Mouse (Mus musculus) midbrain, embryonic 11.5 days (tissue): ENCODE data around the gene Arhgef17. TPM values are rescaled to one million over a fixed set of nuclear protein-coding genes. Genes with fewer than 3 reads are reported as not detected.
A peak's percentile ranks its signal among the peaks of the same experiment; 100 is the strongest.

Experiments used
- ATAC-seq: fragments of 200-750 bp; cut with Nextera tagmentation; 2 replicates; pipeline ENCODE4 v1.8.0; 2017; ENCODE audit warnings: moderate TSS enrichment, moderate library complexity; ENCODE audit not compliant: low FRiP score
- DNase-seq: peaks from one replicate; pipeline ENCODE4 v3.0.0; 2015; ENCODE audit warnings: low spot score; ENCODE audit errors: missing footprints
- H3K27ac ChIP-seq: fragments of 300-500 bp; sonication (generic); 2 replicates; pipeline ENCODE4 v1.5.1; 2014; ENCODE audit warnings: low read depth, low read length
- H3K27me3 ChIP-seq: fragments of 300-500 bp; sonication (generic); 2 replicates; pipeline ENCODE4 v1.6.1; 2014; ENCODE audit warnings: mild to moderate bottlenecking, low read length, moderate library complexity, mixed read lengths; ENCODE audit not compliant: control insufficient read depth, insufficient read depth
- H3K36me3 ChIP-seq: fragments of 300-500 bp; sonication (generic); 2 replicates; pipeline ENCODE4 v1.6.1; 2014; ENCODE audit warnings: mild to moderate bottlenecking, low read length, moderate library complexity, mixed read lengths; ENCODE audit not compliant: control insufficient read depth, insufficient read depth
- H3K4me1 ChIP-seq: fragments of 300-500 bp; sonication (generic); 2 replicates; pipeline ENCODE4 v1.6.1; 2014; ENCODE audit warnings: low read length; ENCODE audit not compliant: control insufficient read depth, insufficient read depth
- H3K4me2 ChIP-seq: fragments of 300-500 bp; sonication (generic); 2 replicates; pipeline ENCODE4 v1.6.1; 2014; ENCODE audit warnings: mild to moderate bottlenecking, moderate library complexity
- H3K4me3 ChIP-seq: fragments of 300-500 bp; sonication (generic); 2 replicates; pipeline ENCODE4 v1.5.1; 2014; ENCODE audit warnings: low read depth, low read length
- H3K9ac ChIP-seq: fragments of 300-500 bp; sonication (generic); 2 replicates; pipeline ENCODE4 v1.6.1; 2014; ENCODE audit warnings: low read length
- H3K9me3 ChIP-seq: fragments of 300-500 bp; sonication (generic); 2 replicates; pipeline ENCODE4 v1.6.1; 2016; ENCODE audit warnings: low read length; ENCODE audit not compliant: control insufficient read depth
- WGBS: fragments of 180-500 bp; shearing (Covaris S2); extraction: QIAGEN DNeasy Blood & Tissue Kit; methylation state at CpG from one replicate; pipeline ENCODE4 v1.1.7; 2014; 5-methylcytosine and 5-hydroxymethylcytosine counted together
- polyA plus RNA-seq: library from polyadenylated mRNA; unstranded; fragments of >200 nt; fragmentation: Nextera tagmentation; extraction: Ambion mirVana; gene quantifications from 2 replicates; pipeline ENCODE4 v1.2.1, GENCODE M21; 2014

Gene Arhgef17
- polyA plus RNA-seq, 1 experiment from 2014 or later = 6.8 TPM

- no peaks in the 10 kb centered on the region for H3K27me3 ChIP-seq
- no peak overlapping the region for H3K9ac ChIP-seq
- no peaks in the 10 kb centered on the region for H3K9me3 ChIP-seq
- 93% methylated on average over 2 of the region's 2 CpGs for WGBS
- peak; percentile 79 for DNase-seq
- no peak for ATAC-seq
- H3K27ac ChIP-seq = no peak overlapping the region
- no peaks in the 10 kb centered on the region for H3K4me1 ChIP-seq
- no peak overlapping the region for H3K4me3 ChIP-seq
- H3K36me3 ChIP-seq = no peaks in the 10 kb centered on the region
- no peak overlapping the region for H3K4me2 ChIP-seq
Measured at GRCm38 (mm10) chr7:100843866-100844265, 88.0 kb downstream of the Arhgef17 start.

GRCm38 (mm10) chr7:100842175-100842574 is 89.7 kb downstream of the Arhgef17 start:
- Histone ChIP-seq H3K27me3 (no peaks in the 10 kb centered on the region), H3K36me3 (no peaks in the 10 kb centered on the region), H3K9ac (no peak overlapping the region), H3K27ac (no peak overlapping the region), H3K4me1 (no peaks in the 10 kb centered on the region), H3K4me2 (no peak overlapping the region), H3K4me3 (no peak overlapping the region), H3K9me3 (no peaks in the 10 kb centered on the region)
- DNase-seq = no peak
- no peak for ATAC-seq
- 90% methylated on average over 5 of the region's 5 CpGs for WGBS

GRCm38 (mm10) chr7:100841608-100842007 is 90.3 kb downstream of the Arhgef17 start:
- H3K36me3 ChIP-seq = peaks cover under 1% of the 10 kb centered on the region; the same call in 1 of the 2 replicates
- WGBS = 90% methylated on average over 6 of the region's 6 CpGs

GRCm38 (mm10) chr7:100840906-100841305 is 91.0 kb downstream of the Arhgef17 start:
- no peaks in the 10 kb centered on the region for H3K27me3 ChIP-seq
- no peak for ATAC-seq
- WGBS = 100% methylated on average over 1 of the region's 1 CpGs

More at GRCm38 (mm10) chr7:100841608-100842007, 90.3 kb downstream of the Arhgef17 start:
- H3K4me1 ChIP-seq = no peaks in the 10 kb centered on the region
- no peak overlapping the region for H3K4me2 ChIP-seq
- ATAC-seq = no peak
- DNase-seq = peak; percentile 33
- H3K4me3 ChIP-seq = no peak overlapping the region
- H3K27ac ChIP-seq = no peak overlapping the region
- H3K27me3 ChIP-seq = no peaks in the 10 kb centered on the region
- H3K9me3 ChIP-seq = no peaks in the 10 kb centered on the region
- no peak overlapping the region for H3K9ac ChIP-seq

GRCm38 (mm10) chr7:100839632-100840402 is 92.1 kb downstream of the Arhgef17 start:
- Histone ChIP-seq H3K4me3 (no peak overlapping the region), H3K36me3 (peaks cover 6% of the 10 kb centered on the region; the same call in 1 of the 2 replicates), H3K4me1 (no peaks in the 10 kb centered on the region), H3K27ac (no peak overlapping the region), H3K9ac (no peak overlapping the region), H3K9me3 (no peaks in the 10 kb centered on the region), H3K27me3 (no peaks in the 10 kb centered on the region), H3K4me2 (no peak overlapping the region)
- no peak for ATAC-seq
- WGBS = 92% methylated on average over 6 of the region's 6 CpGs
- DNase-seq = peak; percentile 21

More at GRCm38 (mm10) chr7:100840906-100841305, 91.0 kb downstream of the Arhgef17 start:
- H3K9me3 ChIP-seq = no peaks in the 10 kb centered on the region
- peaks cover 2% of the 10 kb centered on the region; the same call in 1 of the 2 replicates for H3K36me3 ChIP-seq
- no peak overlapping the region for H3K27ac ChIP-seq
- H3K9ac ChIP-seq = no peak overlapping the region
- no peak overlapping the region for H3K4me3 ChIP-seq
- peak; percentile 60 for DNase-seq
- no peak overlapping the region for H3K4me2 ChIP-seq
- no peaks in the 10 kb centered on the region for H3K4me1 ChIP-seq

GRCm38 (mm10) chr7:100837701-100838100 is 94.2 kb downstream of the Arhgef17 start:
- H3K27ac ChIP-seq = no peak overlapping the region
- H3K36me3 ChIP-seq = peaks cover 6% of the 10 kb centered on the region; the same call in 1 of the 2 replicates
- H3K4me1 ChIP-seq = no peaks in the 10 kb centered on the region
- no peak overlapping the region for H3K4me2 ChIP-seq
- no peak overlapping the region for H3K9ac ChIP-seq
- H3K4me3 ChIP-seq = no peak overlapping the region
- no peaks in the 10 kb centered on the region for H3K27me3 ChIP-seq
- DNase-seq = peak; percentile 12
- ATAC-seq = no peak
- H3K9me3 ChIP-seq = no peaks in the 10 kb centered on the region
- 78% methylated on average over 1 of the region's 1 CpGs for WGBS

GRCm38 (mm10) chr7:100836657-100837056 is 95.2 kb downstream of the Arhgef17 start:
- Histone ChIP-seq H3K27me3 (no peaks in the 10 kb centered on the region), H3K4me3 (no peak overlapping the region), H3K4me1 (no peaks in the 10 kb centered on the region), H3K9me3 (no peaks in the 10 kb centered on the region), H3K36me3 (peaks cover 6% of the 10 kb centered on the region; the same call in 1 of the 2 replicates), H3K9ac (no peak overlapping the region), H3K4me2 (no peak overlapping the region), H3K27ac (no peak overlapping the region)
- ATAC-seq = no peak
- 93% methylated on average over 10 of the region's 10 CpGs for WGBS
- peak; percentile 2 for DNase-seq

GRCm38 (mm10) chr7:100835711-100836110 is 96.2 kb downstream of the Arhgef17 start:
- Histone ChIP-seq H3K4me3 (no peak overlapping the region), H3K9ac (no peak overlapping the region), H3K27ac (no peak overlapping the region), H3K4me2 (no peak overlapping the region), H3K36me3 (peaks cover 6% of the 10 kb centered on the region; the same call in 1 of the 2 replicates), H3K4me1 (no peaks in the 10 kb centered on the region), H3K9me3 (no peaks in the 10 kb centered on the region), H3K27me3 (no peaks in the 10 kb centered on the region)
- WGBS = 84% methylated on average over 6 of the region's 6 CpGs
- ATAC-seq (no peak), DNase-seq (peak; percentile 69)

GRCm38 (mm10) chr7:100835168-100835567 is 96.7 kb downstream of the Arhgef17 start:
- Histone ChIP-seq H3K9ac (no peak overlapping the region), H3K4me2 (no peak overlapping the region), H3K27me3 (no peaks in the 10 kb centered on the region), H3K27ac (no peak overlapping the region), H3K9me3 (no peaks in the 10 kb centered on the region), H3K36me3 (peaks cover 6% of the 10 kb centered on the region; the same call in 1 of the 2 replicates), H3K4me3 (no peak overlapping the region), H3K4me1 (no peaks in the 10 kb centered on the region)
- ATAC-seq = no peak
- DNase-seq = no peak
- WGBS = 91% methylated on average over 7 of the region's 7 CpGs
